Mouse (Mus musculus) C2C12 (cell line): ENCODE results near the gene Tmem178b.

Experiments
- CTCF ChIP-seq: IDR thresholded peaks from one replicate; pipeline ENCODE4 v1.5.1; 2011; ENCODE audit not compliant: control insufficient read depth, insufficient read depth, insufficient read length
- MAX ChIP-seq: IDR thresholded peaks from one replicate; pipeline ENCODE4 v1.6.1; 2011; ENCODE audit warnings: mild to moderate bottlenecking, control low read depth
- MYOD1 ChIP-seq: IDR thresholded peaks from one replicate; pipeline ENCODE4 v1.6.1; 2011; ENCODE audit warnings: low read depth; ENCODE audit not compliant: control insufficient read depth, insufficient read length
- USF1 ChIP-seq: IDR thresholded peaks from one replicate; pipeline ENCODE4 v1.6.1; 2011; ENCODE audit warnings: low read depth, mild to moderate bottlenecking, control low read depth, moderate library complexity

GRCm38 (mm10) chr6:39945670-39946440 is 72.8 kb downstream of the Tmem178b start:
- TF ChIP-seq CTCF (no peak), MYOD1 (no peak), USF1 (no peak), MAX (no peak)
